Mouse (Mus musculus) T-cell, adult 2 months (primary cell): Measurements from ENCODE around the gene Fgfr3.

ENCODE experiments used
- DNase-seq: peaks from one replicate; pipeline ENCODE4 v3.0.0; 2022; ENCODE audit warnings: low spot score

Gene Fgfr3

DNA sequence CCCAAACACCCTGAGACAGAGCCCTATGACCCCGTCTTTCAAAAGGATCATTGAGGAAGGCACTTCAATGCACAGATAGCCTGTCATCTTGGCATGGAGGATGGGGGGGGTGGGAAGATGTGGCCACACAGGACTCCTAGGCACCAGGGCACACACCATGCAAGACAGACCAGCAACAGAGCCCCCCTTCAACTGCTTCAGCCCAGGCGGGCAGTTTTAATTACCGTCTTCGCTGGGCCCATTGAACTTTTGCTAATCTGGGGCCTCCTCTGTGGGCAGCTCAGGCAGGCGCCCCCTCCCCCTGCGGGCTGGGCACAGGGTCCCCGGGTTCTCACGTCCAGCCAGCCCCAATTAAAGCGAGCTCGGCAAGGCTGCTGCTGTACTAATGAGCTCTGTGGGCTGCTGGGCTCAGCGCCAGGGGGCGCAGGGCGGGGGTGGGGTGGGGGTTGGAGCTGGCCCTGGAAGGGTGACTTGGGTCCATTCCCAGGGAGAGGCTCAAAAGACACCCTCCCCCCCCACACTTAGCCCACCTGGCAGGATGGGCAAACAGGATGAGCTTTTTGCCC is 23.4 kb upstream of the Fgfr3 start:
- no peak for DNase-seq

DNA sequence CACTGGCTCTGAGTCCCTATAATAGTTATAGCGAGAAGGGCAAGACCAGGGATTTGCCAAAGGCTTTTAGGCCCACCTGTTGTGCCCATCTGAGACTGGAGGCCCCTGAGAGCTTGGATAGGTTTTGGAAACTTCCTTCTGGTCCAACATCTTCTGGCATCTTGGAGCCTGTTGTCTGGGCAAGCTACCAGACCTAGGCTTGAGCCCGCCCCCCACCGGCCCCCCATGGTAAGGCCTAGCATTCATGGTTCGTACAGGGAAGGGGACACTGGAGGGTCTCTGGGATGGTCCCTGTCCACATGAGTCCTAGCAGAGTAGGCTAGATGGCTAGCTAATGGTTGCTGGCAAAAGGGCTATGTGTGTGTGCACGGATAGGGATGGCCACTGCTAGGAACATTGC is 22.8 kb upstream of the Fgfr3 start:
- no peak for DNase-seq

DNA sequence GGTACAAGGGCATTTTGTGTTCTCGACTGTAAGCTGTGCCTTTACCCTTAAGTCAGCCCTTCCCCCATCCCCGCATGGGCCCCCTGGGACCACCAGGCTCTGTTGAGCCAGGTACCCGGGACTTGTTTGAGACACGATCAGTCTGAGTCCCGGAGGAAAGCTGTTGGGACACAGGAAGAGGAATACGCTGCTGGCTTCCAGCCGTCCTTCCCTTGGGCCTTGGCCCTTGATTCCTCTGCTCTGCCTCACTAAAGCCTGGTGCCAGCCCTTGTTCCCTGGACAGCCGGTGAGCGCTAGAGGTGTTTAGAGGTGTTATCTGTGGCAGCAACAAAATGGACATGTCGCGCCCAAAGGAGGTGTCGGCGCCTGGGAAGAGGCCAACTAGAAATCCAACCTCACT is 21.5 kb upstream of the Fgfr3 start:
- DNase-seq, result no peak

DNA sequence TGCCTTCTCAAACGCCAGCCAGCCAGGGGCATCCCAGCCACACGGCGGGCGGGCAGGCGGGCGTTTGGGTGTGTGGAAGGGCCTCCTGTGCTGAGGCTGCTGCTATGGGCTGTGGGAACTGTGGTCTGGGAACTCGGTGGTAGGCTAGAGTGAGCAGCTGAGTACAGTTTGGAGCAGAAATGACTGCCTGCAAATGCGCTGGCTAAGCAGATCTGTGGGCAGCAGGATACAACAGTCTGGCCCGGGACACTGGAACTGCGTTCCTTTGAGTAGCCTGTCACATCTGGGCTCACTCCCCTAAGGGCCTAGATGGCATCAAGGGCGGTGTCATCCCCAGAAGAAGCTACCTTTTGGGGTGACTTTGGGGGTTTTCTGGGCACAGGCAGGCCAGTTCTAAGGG is 19.6 kb upstream of the Fgfr3 start:
- DNase-seq, result no peak

DNA sequence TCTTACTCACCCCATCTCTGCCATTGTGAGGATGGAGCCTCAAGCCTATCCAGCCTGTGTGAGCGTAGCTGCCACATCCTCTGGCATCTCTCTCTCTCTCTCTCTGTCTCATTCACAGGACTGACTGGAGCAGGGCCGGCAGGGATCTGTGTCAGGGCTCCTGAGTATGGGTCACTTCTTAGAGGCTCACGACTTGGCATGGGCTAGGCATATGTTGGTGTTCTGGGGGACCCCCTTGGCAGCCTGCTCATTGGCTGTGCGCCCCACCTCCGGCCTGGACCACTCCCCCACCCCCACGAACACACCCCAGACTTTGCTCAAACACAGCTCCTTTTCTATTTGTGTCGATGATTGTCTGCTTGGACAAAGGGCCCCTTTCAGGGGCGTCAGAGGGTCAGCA is 17.5 kb upstream of the Fgfr3 start:
- DNase-seq, result no peak

DNA sequence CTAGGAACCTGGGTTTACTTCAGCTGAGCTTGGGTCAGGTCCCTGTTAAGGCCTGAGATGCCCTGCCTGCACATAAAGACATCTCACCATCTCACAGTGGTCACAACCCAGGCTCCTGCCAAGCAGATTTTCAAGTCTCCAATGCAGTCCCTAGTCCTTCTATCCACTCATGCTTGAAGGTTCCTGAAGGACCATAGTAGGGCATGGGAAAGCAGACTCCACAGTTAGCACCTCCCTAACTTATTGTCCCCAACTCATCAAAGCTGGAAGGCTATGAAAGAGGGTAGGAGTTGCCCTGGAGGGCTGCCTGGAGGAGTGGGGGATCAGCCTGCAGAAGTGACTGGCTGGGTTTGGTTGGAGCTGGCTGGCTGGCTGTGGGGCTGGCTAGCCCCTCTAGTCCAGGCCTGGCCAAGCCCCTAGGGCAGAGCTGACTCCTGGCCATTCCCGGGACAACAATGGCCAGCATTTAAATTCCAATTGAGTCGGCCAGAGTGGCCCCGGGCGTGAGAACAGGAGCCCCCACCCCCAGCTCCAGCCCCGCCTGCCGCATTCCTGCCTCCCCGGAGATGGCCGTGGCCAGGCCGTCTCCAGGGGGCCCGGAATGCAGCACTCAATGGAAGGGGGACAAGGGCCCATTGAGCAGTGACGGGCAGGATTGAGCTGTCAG is 16.4 kb upstream of the Fgfr3 start:
- DNase-seq, result no peak

DNA sequence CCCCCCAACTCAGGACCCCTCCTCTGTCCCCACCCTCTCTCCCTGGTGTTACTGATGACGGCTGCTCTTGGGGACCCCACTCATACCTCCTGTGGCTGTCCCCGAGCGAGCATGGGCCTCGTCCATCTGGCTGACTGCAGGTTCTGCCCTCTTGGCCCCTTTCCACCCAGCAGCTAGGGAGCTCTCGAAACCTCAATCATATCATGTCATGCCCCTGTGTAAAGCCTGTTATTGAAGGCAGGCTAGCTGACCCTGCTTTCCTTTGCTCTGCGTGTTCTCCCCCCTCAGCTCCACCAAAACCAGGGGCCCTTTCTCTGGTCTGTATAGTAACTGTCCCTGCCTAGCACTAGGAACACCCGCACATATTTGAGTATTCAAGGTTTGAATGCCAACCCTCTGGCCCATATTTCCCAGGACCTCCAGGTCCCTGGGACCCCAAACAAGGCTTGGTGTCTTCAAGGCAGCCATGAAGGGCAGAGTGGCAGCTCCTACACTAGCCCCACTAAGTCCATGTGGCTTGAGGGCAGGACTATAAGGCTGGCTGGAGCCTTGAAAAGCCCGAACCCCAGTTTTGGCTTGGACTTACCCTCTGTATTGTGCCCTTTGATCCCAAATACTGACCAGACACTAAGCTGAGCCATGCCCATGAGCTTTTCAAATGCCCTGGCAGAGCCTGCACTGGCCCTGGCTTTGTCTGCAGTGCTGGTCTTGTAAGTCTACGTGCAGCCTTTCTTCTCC is 15.7 kb upstream of the Fgfr3 start:
- no peak for DNase-seq

DNA sequence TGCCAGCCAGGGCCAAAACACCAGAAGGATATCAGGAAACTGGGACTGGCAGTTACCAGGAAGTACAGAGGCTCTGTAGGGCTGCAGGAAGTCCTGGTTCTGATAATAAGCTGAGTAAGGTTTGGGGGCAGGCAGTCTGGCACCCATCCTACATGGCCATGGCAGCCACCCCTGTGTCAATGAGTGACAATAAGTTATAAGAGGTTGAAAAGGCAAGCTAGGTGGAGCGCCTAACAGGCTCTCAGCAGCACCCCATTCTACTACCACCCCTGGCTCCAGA is 15.2 kb upstream of the Fgfr3 start:
- no peak for DNase-seq

DNA sequence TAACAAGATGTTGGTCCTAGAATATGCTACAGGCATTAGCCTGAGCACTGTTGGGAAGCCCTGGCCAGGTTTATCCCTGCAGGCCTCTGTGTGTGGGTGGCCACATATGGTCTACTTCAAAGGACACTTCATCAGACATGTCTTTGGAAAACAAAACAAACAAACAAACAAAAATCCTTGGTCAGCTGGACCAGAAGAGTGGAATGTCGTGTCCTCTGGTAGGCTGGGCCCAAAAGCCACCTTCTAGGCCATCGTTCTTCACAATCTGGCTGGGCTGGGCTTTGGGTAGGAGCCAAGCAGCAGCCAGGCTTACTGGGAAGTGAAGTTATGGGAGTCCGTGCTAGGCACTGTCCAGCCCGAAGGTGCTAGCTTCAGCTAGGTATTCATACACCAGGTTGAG is 14.3 kb upstream of the Fgfr3 start:
- no peak for DNase-seq

DNA sequence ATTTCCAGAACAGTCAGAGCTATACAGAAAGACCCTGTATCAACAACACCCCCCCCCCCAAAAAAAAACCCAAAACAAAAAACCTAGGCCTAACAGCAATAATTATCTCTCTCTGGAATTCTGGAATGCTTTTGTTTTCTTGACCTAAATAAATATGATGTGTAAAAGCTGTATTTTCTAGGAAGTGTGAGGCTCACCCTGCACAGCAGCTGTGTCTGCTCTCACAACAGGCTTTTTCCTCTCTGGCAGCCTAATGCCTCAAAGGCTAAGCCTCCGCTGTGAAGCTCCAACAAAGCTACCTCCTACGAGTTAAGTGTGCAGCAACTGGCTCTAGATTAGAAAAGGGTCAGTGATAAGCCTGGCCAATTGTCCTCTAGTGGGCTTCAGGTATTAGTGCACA is 12.4 kb upstream of the Fgfr3 start:
- DNase-seq, result no peak

DNA sequence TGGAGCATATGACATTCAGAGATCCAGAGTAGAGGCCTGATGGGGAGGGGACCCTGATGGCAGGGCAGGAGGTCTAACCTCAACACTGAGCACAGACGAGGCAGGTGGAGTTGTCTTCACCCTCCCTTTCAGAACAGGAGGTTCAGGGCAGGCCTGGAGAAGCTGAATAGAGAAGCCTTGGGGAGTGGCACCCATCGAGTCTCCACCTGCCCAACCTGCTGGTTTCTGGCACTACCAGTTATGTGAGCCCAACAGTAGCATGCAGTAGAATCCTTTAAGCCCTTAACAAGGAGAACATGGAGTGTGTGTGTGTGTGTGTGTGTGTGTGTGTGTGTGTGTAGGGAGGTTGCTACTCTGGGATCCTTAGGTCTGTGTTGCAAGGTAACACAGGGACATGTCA is 8.9 kb upstream of the Fgfr3 start:
- DNase-seq, result no peak

DNA sequence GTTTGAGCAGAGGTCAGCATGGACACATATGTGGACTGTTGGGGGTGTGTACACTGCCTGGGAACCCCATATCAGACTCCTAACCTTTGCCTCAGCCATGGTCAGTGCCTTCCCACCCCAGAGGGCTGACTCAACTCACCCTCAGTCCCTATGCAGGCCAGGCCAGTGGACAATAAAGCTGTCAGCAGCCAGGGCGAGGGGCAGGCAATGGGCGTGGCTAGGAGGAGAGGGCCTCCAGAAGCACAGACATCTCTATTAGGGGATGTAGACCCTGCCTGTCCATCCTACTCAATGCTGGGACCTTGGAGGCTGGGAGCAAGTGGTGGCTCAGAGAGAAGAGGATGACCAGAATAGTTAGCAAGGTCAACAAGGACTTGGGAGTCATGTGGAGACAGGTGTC is 6.3 kb upstream of the Fgfr3 start:
- DNase-seq, result no peak

DNA sequence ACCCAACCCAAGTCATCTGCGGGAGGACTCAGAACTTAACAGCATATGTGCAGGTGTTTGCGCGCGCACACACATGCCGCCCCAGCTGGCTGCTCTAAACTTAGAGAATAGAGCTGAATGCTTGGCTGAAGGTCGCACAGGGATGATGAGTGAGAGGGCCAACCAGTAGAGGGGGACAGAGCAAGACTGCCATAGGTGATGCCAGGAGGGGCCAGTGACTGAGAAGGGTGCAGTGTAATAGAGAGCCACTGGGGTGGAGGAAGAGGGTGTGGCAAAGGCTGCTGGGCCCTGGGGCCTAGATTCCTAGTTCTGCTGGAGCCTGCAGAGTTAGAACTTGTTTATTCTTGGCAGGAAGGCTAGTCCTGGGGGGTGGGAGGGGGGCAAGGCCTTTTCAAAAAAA is 5.0 kb upstream of the Fgfr3 start:
- no peak for DNase-seq

DNA sequence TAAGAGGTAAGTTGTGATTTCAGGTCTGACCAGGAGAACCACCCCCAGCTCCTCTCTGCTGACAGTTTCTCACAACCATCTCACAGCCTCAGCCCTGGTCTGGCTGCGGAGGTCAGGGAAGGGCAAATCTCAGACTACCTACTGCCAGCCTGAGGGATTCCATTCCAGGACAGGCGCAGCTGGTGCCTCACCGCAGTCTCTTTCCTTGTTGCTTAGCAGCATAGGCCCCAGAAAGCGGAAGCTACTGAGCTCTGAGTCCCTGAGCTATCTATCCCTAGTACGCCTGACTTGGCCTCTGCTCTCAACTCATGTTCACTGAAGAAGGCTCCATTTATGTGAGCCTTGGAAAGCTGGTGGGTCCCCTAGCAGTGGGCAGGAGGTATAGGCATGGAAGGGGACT is 3.0 kb upstream of the Fgfr3 start:
- no peak for DNase-seq

DNA sequence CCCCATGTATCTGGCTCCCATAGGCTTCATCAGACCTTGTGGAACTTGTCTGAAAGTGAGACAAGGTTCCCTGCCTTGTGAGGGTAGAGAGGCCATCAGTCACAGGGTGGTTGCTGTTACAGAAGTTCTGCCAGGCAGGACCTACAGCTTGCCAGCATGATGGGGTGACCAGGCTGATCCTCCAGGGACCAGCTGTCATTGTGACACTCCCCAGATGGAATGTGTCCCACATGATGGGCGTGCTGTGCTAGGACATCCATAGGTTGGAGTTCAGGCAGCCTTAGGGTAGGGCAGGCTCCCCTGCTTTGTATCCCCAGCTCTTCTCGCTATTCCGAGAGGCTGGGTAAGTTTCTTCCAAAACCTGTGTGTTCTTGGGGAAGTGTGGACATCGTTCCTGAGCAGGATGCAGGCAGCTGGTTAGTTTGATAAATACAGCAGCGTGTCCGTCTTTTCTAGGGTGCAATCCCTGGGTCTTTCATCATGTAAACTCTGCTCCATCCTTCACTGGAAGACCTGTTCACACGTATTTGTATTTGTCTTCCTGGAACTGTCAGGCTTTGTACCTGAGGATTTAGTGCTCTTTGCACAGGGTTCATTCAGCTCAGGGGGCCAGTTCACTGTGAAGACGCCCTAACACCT is 503 bp upstream of the Fgfr3 start:
- no peak for DNase-seq

DNA sequence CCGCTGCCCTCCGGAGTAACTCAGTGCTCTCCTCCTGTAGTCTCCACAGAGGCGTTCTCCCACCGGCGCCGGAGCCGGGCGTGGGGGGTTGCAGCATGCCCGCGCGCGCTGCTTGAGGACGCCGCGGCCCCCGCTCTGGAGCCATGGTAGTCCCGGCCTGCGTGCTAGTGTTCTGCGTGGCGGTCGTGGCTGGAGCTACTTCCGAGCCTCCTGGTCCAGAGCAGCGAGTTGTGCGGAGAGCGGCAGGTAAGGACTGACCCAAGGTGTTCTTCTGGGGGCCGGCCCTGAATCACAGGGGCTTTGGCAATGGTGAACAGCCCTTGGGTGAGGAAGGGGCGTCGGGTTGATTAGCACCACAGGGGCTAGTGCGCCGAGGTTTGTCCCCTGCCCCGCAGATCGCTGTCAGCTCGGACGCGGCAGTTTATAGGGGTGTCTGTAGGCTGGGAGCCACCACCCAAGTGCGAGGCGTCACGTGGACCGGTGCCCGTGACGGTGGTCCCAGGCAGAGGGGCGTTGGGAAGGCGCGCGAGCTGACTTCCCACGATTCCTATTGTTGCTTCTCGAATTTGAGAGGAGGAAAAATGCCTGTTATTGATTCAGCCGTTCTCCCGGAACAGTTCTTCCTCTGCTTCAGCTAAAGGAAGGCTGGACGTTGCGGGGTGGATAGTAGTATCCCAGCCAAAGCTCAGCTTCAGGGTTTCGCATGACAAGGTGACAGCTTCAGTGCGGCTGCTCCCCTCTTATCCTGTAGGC is 968 bp downstream of the Fgfr3 start:
- DNase-seq, result no peak

DNA sequence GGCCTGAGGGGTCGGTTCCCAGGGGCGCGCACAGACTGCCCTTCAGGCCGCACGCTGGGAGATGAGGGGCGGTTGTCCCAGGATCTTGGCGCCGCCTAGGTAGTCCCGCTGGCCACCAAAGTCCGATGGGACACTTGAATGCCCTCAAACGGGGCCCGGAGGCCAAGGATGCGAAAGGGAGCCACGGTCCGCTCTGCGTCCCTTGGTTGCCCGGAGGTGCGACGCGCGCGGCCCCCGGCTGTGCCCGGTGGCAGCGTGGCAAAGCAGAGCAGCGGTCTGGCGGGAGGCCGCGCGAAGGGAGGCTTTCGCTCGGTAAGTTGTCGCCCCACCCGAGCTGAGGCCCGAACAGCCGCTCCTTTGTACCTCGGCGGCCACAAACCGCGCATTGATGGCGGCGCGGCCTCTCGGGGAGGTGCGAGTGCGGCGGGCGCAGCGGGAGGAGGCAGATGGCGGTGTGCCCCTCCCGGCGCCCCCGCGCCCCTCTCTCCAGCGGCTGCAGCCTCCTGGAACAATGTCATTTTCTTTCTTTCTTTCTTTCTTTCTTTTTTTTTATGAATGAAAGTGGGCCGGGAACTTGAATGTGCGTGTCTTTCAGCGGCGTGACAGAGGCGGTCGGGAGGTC is 1.7 kb downstream of the Fgfr3 start:
- no peak for DNase-seq

DNA sequence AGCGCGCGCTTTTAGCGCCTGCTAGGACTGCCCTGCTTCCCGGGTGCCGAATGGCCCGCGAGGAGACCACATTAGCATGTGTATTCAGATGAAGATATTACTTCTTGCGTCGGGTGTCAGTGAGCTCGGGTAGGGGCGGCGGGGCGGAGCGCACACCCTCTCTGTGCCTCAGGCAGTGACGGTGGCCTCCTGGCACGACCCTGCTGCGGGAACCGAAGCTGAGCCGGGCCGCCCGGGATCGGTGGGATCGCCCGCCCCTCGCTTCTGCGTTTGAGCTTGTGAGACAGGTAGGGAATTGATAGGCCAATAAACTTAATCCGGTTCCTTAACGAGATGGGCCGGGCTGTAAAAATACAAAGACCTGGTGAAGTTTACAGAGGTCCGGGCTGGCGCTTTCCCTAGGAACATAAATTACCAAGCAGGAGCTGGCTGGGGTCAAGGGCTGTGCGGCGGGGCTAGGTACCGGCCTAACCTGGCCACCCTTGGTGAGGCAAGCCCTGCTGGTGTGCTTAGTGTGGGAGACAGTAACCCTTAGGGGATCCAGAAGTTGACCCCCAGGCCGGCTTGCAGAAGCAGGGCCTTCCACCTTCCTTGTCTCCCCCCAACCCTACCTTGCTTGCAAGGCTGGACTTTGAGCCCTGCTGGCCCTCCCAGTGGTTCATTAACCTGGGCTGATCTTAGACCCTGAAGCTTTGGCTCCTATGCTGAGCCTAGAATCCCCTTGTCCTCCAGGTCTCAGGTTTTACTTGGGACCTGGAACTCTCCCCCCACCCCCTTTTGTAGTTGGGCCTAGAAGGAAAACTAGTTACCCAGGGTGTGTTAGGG is 2.4 kb downstream of the Fgfr3 start:
- no peak for DNase-seq

DNA sequence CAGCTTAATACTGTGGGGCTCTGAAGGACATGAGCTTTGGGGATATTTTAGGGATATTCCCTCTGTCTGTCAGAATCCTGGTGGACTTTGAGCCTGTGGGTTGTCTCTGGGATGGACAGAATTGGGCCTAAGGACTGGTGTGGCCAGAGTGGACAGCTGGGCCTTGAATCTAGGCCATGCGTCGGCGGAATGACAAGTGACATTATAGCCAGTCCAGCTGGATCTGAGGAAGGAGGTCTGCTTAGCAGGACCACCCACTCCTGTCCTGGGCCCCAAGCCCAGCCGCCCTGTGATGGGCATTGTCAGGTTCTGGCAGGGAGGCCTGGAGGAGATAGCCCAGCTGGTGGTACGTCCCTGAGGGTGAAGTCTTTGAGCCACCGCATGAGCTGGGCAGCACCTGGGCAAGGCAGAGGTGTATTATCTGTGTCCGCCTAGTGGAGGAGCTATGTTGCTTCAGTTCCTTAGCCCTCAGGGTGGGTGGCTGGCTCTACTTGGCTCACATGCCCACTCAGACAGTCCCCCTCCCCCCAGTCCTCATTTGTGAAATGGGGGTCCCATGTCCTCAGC is 4.7 kb downstream of the Fgfr3 start:
- no peak for DNase-seq

DNA sequence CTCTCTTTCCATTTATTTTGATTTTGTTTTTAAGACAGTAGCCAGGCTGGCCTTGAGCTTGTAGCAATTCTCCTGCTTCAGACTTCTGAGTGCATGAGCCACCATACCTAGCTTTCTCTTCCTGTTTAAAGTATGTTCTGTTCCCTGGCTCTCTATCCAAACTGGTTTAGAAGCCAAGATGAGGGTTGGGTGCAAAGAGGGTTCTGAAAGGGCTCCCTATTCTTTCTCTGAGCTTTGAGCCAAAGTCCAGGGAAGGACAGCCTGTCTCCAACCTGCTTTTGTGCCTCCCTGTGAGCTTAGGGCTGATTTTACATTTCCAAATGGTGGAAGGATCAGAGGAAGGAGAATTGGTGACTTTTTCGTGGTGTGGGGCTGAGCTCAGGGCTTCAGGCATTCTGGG is 5.4 kb downstream of the Fgfr3 start:
- DNase-seq, result no peak

DNA sequence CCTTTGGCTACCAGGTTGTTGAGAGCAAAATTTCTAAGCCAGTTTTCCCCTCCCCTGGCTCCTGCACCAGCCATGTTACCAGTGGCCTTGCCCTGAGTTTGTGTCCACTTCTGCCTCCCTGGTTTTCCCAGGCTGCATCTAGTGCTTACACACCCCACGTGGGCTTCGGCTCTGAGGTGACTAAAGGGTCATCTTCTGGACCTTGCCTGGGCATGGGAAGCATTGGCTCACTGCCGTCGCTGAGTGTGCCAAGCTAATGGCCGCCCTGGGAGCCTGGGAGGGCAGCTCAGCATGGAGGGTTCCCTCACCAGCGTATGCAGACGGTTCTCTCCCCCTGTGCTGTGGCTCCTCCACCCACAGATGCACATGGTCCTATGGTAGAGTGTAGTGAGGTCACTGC is 7.4 kb downstream of the Fgfr3 start:
- no peak for DNase-seq
